Mouse (Mus musculus) gastrocnemius, adult 2 months (tissue): ENCODE results near the gene Wdr45b. TPM values are rescaled to one million over a fixed set of nuclear protein-coding genes. Genes with fewer than 3 reads are reported as not detected.

ENCODE experiments used
- DNase-seq: peaks from one replicate; pipeline ENCODE4 v3.0.0; 2022
- H3K27ac ChIP-seq: fragments of 200-600 bp; 2 replicates; pipeline ENCODE4 v1.8.1; 2022; ENCODE audit warnings: mild to moderate bottlenecking
- H3K4me3 ChIP-seq: fragments of 200-600 bp; 2 replicates; pipeline ENCODE4 v1.8.1; 2022; ENCODE audit warnings: mild to moderate bottlenecking, moderate library complexity
- CTCF ChIP-seq: fragments of 200-600 bp; IDR thresholded peaks from 2 replicates; pipeline ENCODE4 v1.8.1; 2022; ENCODE audit warnings: antibody characterized with exemption, mild to moderate bottlenecking, moderate library complexity
- intact Hi-C: fragments of 180-260 bp; cut with DNase I; formaldehyde crosslinking; loops from one replicate; pipeline ENCODE4 v1.15.1; 2025
- microRNA-seq: library from miRNA; unstranded; fragments of <30 nt; microRNA quantifications from one replicate; pipeline ENCODE4 v1.2.0, GENCODE M21; 2021
- total RNA-seq, 2 experiments: library from RNA; stranded (reverse); gene quantifications; 2 replicates each; pipeline ENCODE4 v1.2.3; 2021

Wdr45b gene
- total RNA-seq, 2 experiments from 2014 or later, result 21.1 to 21.6 TPM

DNA sequence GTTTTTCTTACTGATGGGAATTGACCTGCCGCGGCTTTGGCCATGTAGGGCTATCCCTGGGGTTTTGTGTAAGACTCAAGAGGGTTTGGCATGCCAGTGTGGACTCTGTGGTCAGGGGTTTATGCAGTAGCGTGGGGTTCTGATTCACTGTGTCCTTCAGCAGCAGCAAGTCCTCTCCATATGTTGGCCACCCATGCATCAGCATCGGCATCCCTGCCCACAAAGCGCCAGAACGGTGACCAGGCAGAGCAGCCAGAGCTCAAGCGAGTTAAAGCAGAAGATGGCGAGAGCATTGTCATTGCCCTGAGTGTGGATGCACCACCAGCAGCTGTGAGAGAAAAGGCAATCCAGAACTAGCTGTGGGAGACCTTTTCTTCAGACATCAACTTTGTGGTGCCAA, 47.6 kb downstream of the Wdr45b start:
- intact Hi-C loops, result no loop called here
- TF ChIP-seq CTCF, result no peak
- DNase-seq, result no peak
- H3K27ac ChIP-seq, result no peak overlapping the region
- no peak overlapping the region for H3K4me3 ChIP-seq

GRCm38 (mm10) chr11:121305371-121305770, 48.9 kb downstream of the Wdr45b start:
- no peak overlapping the region for H3K4me3 ChIP-seq
- H3K27ac ChIP-seq, result no peak overlapping the region
- DNase-seq, result no peak
- intact Hi-C loops, result no loop called here
- TF ChIP-seq CTCF, result no peak

- H3K4me3 ChIP-seq, result no peak overlapping the region
These were observed 54.0 kb downstream of the Wdr45b start for GRCm38 (mm10) chr11:121300265-121300664.

DNA sequence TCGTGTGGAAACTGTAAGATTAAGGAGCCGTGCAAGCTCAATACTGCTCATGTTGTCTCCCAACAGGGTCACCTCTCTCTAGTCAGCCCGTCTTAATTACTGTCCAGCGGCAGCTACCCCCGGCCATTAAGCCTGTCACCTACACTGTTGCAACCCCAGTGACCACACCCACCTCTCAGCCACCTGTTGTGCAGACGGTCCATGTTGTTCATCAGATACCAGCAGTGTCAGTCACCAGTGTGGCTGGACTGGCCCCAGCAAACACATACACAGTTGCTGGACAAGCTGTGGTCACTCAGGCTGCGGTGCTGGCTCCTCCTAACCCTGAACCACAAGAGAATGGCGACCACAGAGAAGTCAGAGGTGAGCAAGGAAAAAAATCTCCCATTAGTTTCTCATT, 55.8 kb downstream of the Wdr45b start:
- H3K27ac ChIP-seq, result no peak overlapping the region
- no peak overlapping the region for H3K4me3 ChIP-seq
- DNase-seq, result no peak
- intact Hi-C loops, result no loop called here
- TF ChIP-seq CTCF, result no peak

More at GRCm38 (mm10) chr11:121300265-121300664, 54.0 kb downstream of the Wdr45b start:
- intact Hi-C loops, result no loop called here
- H3K27ac ChIP-seq, result no peak overlapping the region
- TF ChIP-seq CTCF, result no peak
- no peak for DNase-seq

- intact Hi-C loops, result loop anchor here (5.0 kb wide), 1 partner anchor 38 kb away; no protein-coding TSS in a partner anchor
- TF ChIP-seq CTCF, result no peak
- H3K27ac ChIP-seq, result no peak overlapping the region
- H3K4me3 ChIP-seq, result no peak overlapping the region
- DNase-seq, result no peak
These were observed 59.5 kb downstream of the Wdr45b start for GRCm38 (mm10) chr11:121294771-121295170.

DNA sequence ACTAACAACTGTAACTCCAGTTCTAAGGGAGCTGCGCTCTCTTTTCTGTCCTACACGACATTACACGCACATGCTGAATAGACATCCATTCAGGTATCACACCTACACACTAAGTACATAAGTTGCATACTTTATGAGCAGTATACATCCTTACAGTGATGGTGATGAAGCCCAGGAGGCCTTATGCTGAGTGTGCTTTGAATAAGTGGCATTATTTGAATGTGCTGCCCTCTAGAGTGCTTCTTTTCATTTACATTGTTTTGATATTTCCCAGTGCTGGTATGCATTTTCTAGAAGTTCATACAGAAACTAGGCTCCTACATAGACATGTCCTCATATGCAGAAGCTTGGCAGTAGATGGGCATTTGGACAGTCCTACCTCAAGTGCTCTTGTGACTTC, 64.4 kb downstream of the Wdr45b start:
- peak; percentile 37 for TF ChIP-seq CTCF
- intact Hi-C loops, result loop anchor here (5.0 kb wide), 1 partner anchor 42 kb away; no protein-coding TSS in a partner anchor
- Histone ChIP-seq H3K27ac (no peak overlapping the region), H3K4me3 (no peak overlapping the region)
- DNase-seq, result no peak

- H3K27ac ChIP-seq, result peak overlapping the region; percentile 61
- H3K4me3 ChIP-seq, result 0 out of 2 replicates have a peak overlapping the region, but pooled peaks have one; percentile 13
- intact Hi-C loops, result no loop called here
- no peak for TF ChIP-seq CTCF
- no peak for DNase-seq
These were observed 71.3 kb downstream of the Wdr45b start for GRCm38 (mm10) chr11:121282911-121283310.

- DNase-seq, result no peak
- H3K4me3 ChIP-seq, result no peak overlapping the region
- intact Hi-C loops, result no loop called here
- no peak for TF ChIP-seq CTCF
- H3K27ac ChIP-seq, result no peak overlapping the region
These were observed 76.2 kb downstream of the Wdr45b start for GRCm38 (mm10) chr11:121278011-121278410.

GRCm38 (mm10) chr11:121277516-121277915, 76.7 kb downstream of the Wdr45b start:
- intact Hi-C loops, result no loop called here
- Histone ChIP-seq H3K4me3 (no peak overlapping the region), H3K27ac (no peak overlapping the region)
- DNase-seq, result no peak
- no peak for TF ChIP-seq CTCF

Small RNA genes within 50 kb of the gene (microRNA-seq; reads per million reads assigned to microRNA genes)
- gene Mir7236, result not detected

Other genes starting within 250 kb of the Wdr45b start
- not detected for gene Tex19.2, start 235.8 kb downstream of the Wdr45b start, total RNA-seq
- gene Tex19.1, start 208.3 kb downstream of the Wdr45b start, total RNA-seq, result not detected
- 1 to 10 TPM; 1.4 to 3.1 TPM for gene Uts2r, start 194.2 kb downstream of the Wdr45b start, total RNA-seq
- 1 to 10 TPM; 7.5 to 9.6 TPM for gene Hexdc, start 150.0 kb downstream of the Wdr45b start, total RNA-seq
- gene Ogfod3, start 149.7 kb downstream of the Wdr45b start, total RNA-seq, result 10 to 100 TPM; 11.4 to 14.1 TPM
- 1 to 10 TPM; 3.3 to 3.6 TPM for gene Cybc1, start 125.1 kb downstream of the Wdr45b start, total RNA-seq
- gene Narf, start 117.2 kb downstream of the Wdr45b start, total RNA-seq, result 100 to 1,000 TPM; 106 to 133 TPM
- 10 to 100 TPM; 30.1 to 32.9 TPM for gene Foxk2, start 94.5 kb downstream of the Wdr45b start, total RNA-seq
- gene Rab40b, start 33.8 kb upstream of the Wdr45b start, total RNA-seq, result 10 to 100 TPM in 1 of 2 experiments, 1 to 10 TPM in 1; 9.9 to 11.8 TPM
- gene Fn3krp, start 67.0 kb upstream of the Wdr45b start, total RNA-seq, result 1 to 10 TPM; 3.7 to 4.8 TPM
- gene Fn3k, start 80.5 kb upstream of the Wdr45b start, total RNA-seq, result 10 to 100 TPM; 17.6 to 20.6 TPM
- 10 to 100 TPM; 13.8 to 14.8 TPM for gene Tbcd, start 97.5 kb upstream of the Wdr45b start, total RNA-seq
- under 1 TPM; 0.48 to 0.50 TPM for gene Zfp750, start 164.9 kb upstream of the Wdr45b start, total RNA-seq